Mouse (Mus musculus) hindbrain, embryonic 13.5 days (tissue): ENCODE data around the gene Slc50a1. TPM values are rescaled to one million over a fixed set of nuclear protein-coding genes. Genes with fewer than 3 reads are reported as not detected.
A peak's percentile ranks its signal among the peaks of the same experiment; 100 is the strongest.

ENCODE experiments used
- ATAC-seq: fragments of 200-750 bp; cut with Nextera tagmentation; 2 replicates; pipeline ENCODE4 v1.8.0; 2017; ENCODE audit warnings: moderate TSS enrichment; ENCODE audit not compliant: low FRiP score
- H3K27ac ChIP-seq: fragments of 300-500 bp; sonication (generic); 2 replicates; pipeline ENCODE4 v1.5.1; 2015; ENCODE audit warnings: inconsistent platforms, mild to moderate bottlenecking, moderate library complexity
- H3K27me3 ChIP-seq: fragments of 300-500 bp; sonication (generic); 2 replicates; pipeline ENCODE4 v1.6.1; 2015; ENCODE audit warnings: mild to moderate bottlenecking, inconsistent platforms
- H3K36me3 ChIP-seq: fragments of 300-500 bp; sonication (generic); 2 replicates; pipeline ENCODE4 v1.6.1; 2015; ENCODE audit warnings: mild to moderate bottlenecking, inconsistent platforms
- H3K4me1 ChIP-seq: fragments of 300-500 bp; sonication (generic); replicated peaks from 2 replicates; pipeline ENCODE4 v1.6.1; 2015; ENCODE audit warnings: inconsistent platforms
- H3K4me2 ChIP-seq: fragments of 300-500 bp; sonication (generic); 2 replicates; pipeline ENCODE4 v1.6.1; 2015; ENCODE audit warnings: inconsistent platforms, mild to moderate bottlenecking, moderate library complexity
- H3K4me3 ChIP-seq: fragments of 300-500 bp; sonication (generic); 2 replicates; pipeline ENCODE4 v1.5.1; 2015; ENCODE audit warnings: mild to moderate bottlenecking, inconsistent platforms
- H3K9ac ChIP-seq: fragments of 300-500 bp; sonication (generic); 2 replicates; pipeline ENCODE4 v1.6.1; 2015; ENCODE audit warnings: mild to moderate bottlenecking, inconsistent platforms
- H3K9me3 ChIP-seq: fragments of 300-500 bp; sonication (generic); 2 replicates; pipeline ENCODE4 v1.6.1; 2016; ENCODE audit warnings: inconsistent platforms
- WGBS: fragments of 180-500 bp; shearing (Covaris S2); methylation state at CpG from one replicate; pipeline ENCODE4 v1.1.7; 2015; 5-methylcytosine and 5-hydroxymethylcytosine counted together
- microRNA counts: library from miRNA; unstranded; fragments of <30 nt; microRNA quantifications from one replicate; lab custom pipeline; 2016
- microRNA-seq: library from miRNA; unstranded; fragments of <30 nt; microRNA quantifications from one replicate; pipeline ENCODE4, GENCODE M21; 2016
- polyA plus RNA-seq: library from polyadenylated mRNA; unstranded; fragments of >200 nt; fragmentation: Nextera tagmentation; extraction: Ambion mirVana; gene quantifications from 2 replicates; pipeline ENCODE4 v1.2.1, GENCODE M21; 2015

Gene Slc50a1
- polyA plus RNA-seq, 1 experiment from 2014 or later, result 38.0 TPM

- WGBS, result 2% methylated on average over 20 of the region's 21 CpGs
- H3K27me3 ChIP-seq, result 0 out of 2 replicates have a peak, but pooled peaks cover 8% of the 10 kb centered on the region
- peak within 1 kb of the TSS; percentile 68 for H3K4me2 ChIP-seq
- peak within 1 kb of the TSS; percentile 92 for H3K27ac ChIP-seq
- peak within 1 kb of the TSS; percentile 49 for H3K4me3 ChIP-seq
- H3K4me1 ChIP-seq, result peaks cover 62% of the 10 kb centered on the region
- peak; percentile 0 for ATAC-seq
- peak within 1 kb of the TSS; percentile 78 for H3K9ac ChIP-seq
- no peaks in the 10 kb centered on the region for H3K9me3 ChIP-seq
- H3K36me3 ChIP-seq, result peaks cover 7% of the 10 kb centered on the region
These were observed 43.5 kb downstream of the Slc50a1 start, which contains the start of gene Mtx1 for GRCm38 (mm10) chr3:89226900-89227299. TSS of gene Mtx1 (minus strand) at chr3:89227088.

DNA sequence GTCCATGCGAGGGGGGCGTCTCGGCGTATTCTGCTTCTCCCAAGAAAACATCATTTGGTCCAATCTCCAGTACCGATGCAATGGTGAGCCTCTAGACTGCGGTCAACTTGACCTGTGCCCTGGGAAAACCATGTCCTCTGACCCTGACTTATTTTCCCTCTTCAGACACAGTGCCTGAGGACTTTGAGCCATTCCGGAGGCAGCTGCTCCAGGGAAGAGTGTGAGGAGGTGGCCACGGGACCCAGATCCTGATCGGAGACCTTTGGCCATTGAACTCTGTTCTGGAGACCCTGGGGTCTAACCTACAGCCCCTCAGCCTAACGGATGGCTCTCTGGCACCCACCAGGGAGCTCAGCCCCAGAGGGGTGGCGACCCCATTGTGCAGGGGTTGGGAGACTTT lies 44.0 kb downstream of the Slc50a1 start:
- peak overlapping the region; percentile 49 for H3K4me3 ChIP-seq
- 8% methylated on average over 11 of the region's 11 CpGs for WGBS
- H3K27ac ChIP-seq, result peak overlapping the region; percentile 92
- peaks cover 11% of the 10 kb centered on the region for H3K36me3 ChIP-seq
- H3K4me1 ChIP-seq, result peaks cover 62% of the 10 kb centered on the region
- H3K9ac ChIP-seq, result peak overlapping the region; percentile 78
- H3K4me2 ChIP-seq, result peak overlapping the region; percentile 68
- no peak for ATAC-seq
- H3K9me3 ChIP-seq, result no peaks in the 10 kb centered on the region
- 0 out of 2 replicates have a peak, but pooled peaks cover 8% of the 10 kb centered on the region for H3K27me3 ChIP-seq

DNA sequence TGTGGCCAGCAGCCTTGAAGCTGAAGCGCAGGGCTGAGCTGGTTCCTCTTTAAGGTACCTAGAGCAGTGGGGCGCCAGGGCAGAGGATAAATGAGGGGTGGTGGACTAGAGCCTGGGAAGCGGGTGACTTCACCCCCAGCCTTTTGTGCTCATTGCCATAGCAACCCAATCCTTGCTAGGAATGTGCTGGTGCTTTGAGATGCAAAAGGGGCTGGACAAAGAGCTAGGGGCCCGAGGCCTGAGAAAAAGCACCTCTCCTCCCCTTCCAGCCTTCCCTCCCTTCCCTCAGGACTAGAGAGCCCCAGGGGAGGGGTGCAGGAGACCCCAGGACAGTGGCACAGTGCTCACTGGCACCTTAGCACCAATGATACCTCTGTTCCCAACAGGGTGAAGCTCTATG lies 44.5 kb downstream of the Slc50a1 start:
- peaks cover 12% of the 10 kb centered on the region for H3K36me3 ChIP-seq
- peak overlapping the region; percentile 68 for H3K4me2 ChIP-seq
- peak overlapping the region; percentile 49 for H3K4me3 ChIP-seq
- no peaks in the 10 kb centered on the region for H3K9me3 ChIP-seq
- peak overlapping the region; percentile 78 for H3K9ac ChIP-seq
- H3K27me3 ChIP-seq, result 0 out of 2 replicates have a peak, but pooled peaks cover 8% of the 10 kb centered on the region
- peak; percentile 68 for ATAC-seq
- WGBS, result 5% methylated on average over 4 of the region's 4 CpGs
- H3K27ac ChIP-seq, result peak overlapping the region; percentile 92
- peaks cover 64% of the 10 kb centered on the region for H3K4me1 ChIP-seq

GRCm38 (mm10) chr3:89225321-89225815 lies 45.0 kb downstream of the Slc50a1 start:
- Histone ChIP-seq H3K4me2 (peak overlapping the region; percentile 68), H3K4me1 (peaks cover 66% of the 10 kb centered on the region), H3K9me3 (no peaks in the 10 kb centered on the region), H3K9ac (peak overlapping the region; percentile 78), H3K36me3 (peaks cover 12% of the 10 kb centered on the region), H3K27ac (peak overlapping the region; percentile 92), H3K4me3 (peak overlapping the region; percentile 49), H3K27me3 (0 out of 2 replicates have a peak, but pooled peaks cover 8% of the 10 kb centered on the region)
- WGBS, result 25% methylated on average over 12 of the region's 12 CpGs
- no peak for ATAC-seq

DNA sequence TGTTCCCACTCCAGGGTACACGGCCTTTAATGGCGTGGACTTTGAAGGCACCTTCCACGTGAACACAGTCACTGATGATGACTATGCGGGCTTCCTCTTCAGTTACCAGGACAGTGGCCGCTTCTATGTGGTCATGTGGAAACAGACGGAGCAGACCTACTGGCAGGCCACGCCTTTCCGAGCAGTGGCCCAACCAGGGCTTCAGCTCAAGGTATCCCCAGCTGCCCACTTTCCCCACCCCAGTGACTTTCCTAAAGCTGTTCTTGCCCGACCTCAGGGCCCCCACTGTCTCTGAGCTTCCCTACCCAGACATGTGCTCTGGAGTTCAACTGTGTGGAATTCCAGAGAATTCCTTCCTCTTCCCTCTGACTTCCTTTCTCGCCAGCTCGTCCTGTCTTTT lies 45.6 kb downstream of the Slc50a1 start:
- Histone ChIP-seq H3K4me2 (peak overlapping the region; percentile 68), H3K4me3 (peak overlapping the region; percentile 49), H3K4me1 (peaks cover 72% of the 10 kb centered on the region), H3K9me3 (no peaks in the 10 kb centered on the region), H3K9ac (peak overlapping the region; percentile 78), H3K36me3 (peaks cover 12% of the 10 kb centered on the region), H3K27me3 (0 out of 2 replicates have a peak, but pooled peaks cover 8% of the 10 kb centered on the region), H3K27ac (peak overlapping the region; percentile 92)
- no peak for ATAC-seq
- WGBS, result 35% methylated on average over 11 of the region's 11 CpGs

DNA sequence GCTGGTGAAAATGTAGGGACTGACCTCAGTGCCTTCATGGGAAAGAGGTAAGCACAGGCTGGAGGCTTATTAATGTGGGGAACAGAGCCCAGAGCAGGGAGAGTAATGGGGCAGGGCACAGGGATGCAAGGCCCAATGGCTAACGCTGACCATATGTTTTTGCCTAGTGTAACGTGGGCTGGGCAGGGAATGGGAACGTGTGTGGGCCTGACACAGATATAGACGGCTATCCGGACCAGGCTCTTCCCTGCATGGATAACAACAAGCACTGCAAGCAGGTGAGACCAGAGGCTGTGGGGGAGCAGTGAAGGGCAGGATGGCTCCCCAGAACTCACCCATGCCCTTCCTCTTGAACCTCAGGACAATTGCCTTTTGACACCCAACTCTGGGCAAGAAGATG lies 49.2 kb downstream of the Slc50a1 start:
- H3K9ac ChIP-seq, result 0 out of 2 replicates have a peak overlapping the region, but pooled peaks have one; percentile 13
- H3K4me3 ChIP-seq, result no peak overlapping the region
- H3K4me1 ChIP-seq, result peaks cover 58% of the 10 kb centered on the region
- peaks cover 16% of the 10 kb centered on the region for H3K36me3 ChIP-seq
- ATAC-seq, result no peak
- WGBS, result 67% methylated on average over 5 of the region's 5 CpGs
- H3K9me3 ChIP-seq, result no peaks in the 10 kb centered on the region
- no peaks in the 10 kb centered on the region for H3K27me3 ChIP-seq
- H3K4me2 ChIP-seq, result no peak overlapping the region
- peak overlapping the region; percentile 18; the same call in 1 of the 2 replicates for H3K27ac ChIP-seq

- no peak for ATAC-seq
- Histone ChIP-seq H3K27me3 (no peaks in the 10 kb centered on the region), H3K4me2 (no peak overlapping the region), H3K9ac (peak overlapping the region; percentile 46), H3K36me3 (peaks cover 16% of the 10 kb centered on the region), H3K27ac (peak overlapping the region; percentile 30; the same call in 1 of the 2 replicates), H3K4me1 (peaks cover 58% of the 10 kb centered on the region), H3K4me3 (no peak overlapping the region), H3K9me3 (no peaks in the 10 kb centered on the region)
- 36% methylated on average over 8 of the region's 8 CpGs for WGBS
These were observed 50.8 kb downstream of the Slc50a1 start for GRCm38 (mm10) chr3:89219546-89219945.

DNA sequence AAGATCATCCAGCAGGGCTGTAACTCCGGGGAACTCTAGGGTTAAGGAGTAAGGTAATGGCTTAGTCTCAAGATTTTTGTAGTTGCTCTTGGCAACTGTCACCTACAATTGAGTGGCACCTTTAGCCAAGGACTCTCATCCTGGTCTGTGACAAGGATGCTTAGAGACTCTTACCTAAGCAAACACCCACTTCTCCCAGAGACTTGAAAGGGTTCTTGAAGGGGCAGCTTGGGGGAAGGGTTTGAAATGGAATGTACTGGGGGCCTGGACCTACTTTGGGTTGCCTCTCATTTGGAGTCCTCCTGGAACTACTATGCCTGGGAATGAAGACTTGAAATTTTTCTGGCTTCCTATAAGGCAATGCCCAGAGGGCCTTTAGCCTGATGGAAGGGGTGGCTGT lies 52.1 kb downstream of the Slc50a1 start:
- H3K27ac ChIP-seq, result 0 out of 2 replicates have a peak overlapping the region, but pooled peaks have one; percentile 9
- peaks cover 15% of the 10 kb centered on the region for H3K36me3 ChIP-seq
- H3K4me1 ChIP-seq, result peaks cover 50% of the 10 kb centered on the region
- no peak overlapping the region for H3K4me2 ChIP-seq
- 72% methylated on average over 1 of the region's 1 CpGs for WGBS
- no peaks in the 10 kb centered on the region for H3K27me3 ChIP-seq
- H3K4me3 ChIP-seq, result no peak overlapping the region
- no peak for ATAC-seq
- H3K9me3 ChIP-seq, result no peaks in the 10 kb centered on the region
- H3K9ac ChIP-seq, result 0 out of 2 replicates have a peak overlapping the region, but pooled peaks have one; percentile 39

MicroRNAs within 50 kb of the gene (microRNA counts, 519-probe panel; counts per million panel counts)
- microRNA mmu-miR-92b (lab: Ali Mortazavi, UCI), result 3,735 counts per million, percentile 53 among the panel's probes with 10 or more counts

Small RNA genes lying within 50 kb of the gene (microRNA-seq; reads per million reads assigned to microRNA genes)
- 4,817 reads per million, percentile 91 among the genes with 10 or more reads in this experiment for gene Mir92b

Other genes starting within 250 kb of the Slc50a1 start
- gene Rusc1, start 177.3 kb downstream of the Slc50a1 start, polyA plus RNA-seq, result 74.5 and 76.0 TPM in 2 replicates
- gene Gm43738, start 169.5 kb downstream of the Slc50a1 start, polyA plus RNA-seq, result not detected in 2 replicates
- 312 and 322 TPM in 2 replicates for gene Fdps, start 168.6 kb downstream of the Slc50a1 start, polyA plus RNA-seq
- 0.30 TPM in 1 of 2 replicates, not detected in the other for gene Pklr, start 134.4 kb downstream of the Slc50a1 start, polyA plus RNA-seq
- 33.5 and 35.1 TPM in 2 replicates for gene Hcn3, start 110.4 kb downstream of the Slc50a1 start, polyA plus RNA-seq
- gene Clk2, start 105.8 kb downstream of the Slc50a1 start, polyA plus RNA-seq, result 23.5 and 24.5 TPM in 2 replicates
- 127 and 130 TPM in 2 replicates for gene Scamp3, start 93.1 kb downstream of the Slc50a1 start, polyA plus RNA-seq
- gene Fam189b, start 87.4 kb downstream of the Slc50a1 start, polyA plus RNA-seq, result 29.9 and 30.0 TPM in 2 replicates
- 47.9 TPM in 2 replicates for gene Gba, start 67.6 kb downstream of the Slc50a1 start, polyA plus RNA-seq
- 53.5 and 60.7 TPM in 2 replicates for gene Thbs3, start 55.4 kb downstream of the Slc50a1 start, polyA plus RNA-seq
- gene Mtx1, start 43.5 kb downstream of the Slc50a1 start, polyA plus RNA-seq, result 161 and 166 TPM in 2 replicates
- 1.3 and 2.8 TPM in 2 replicates for gene Muc1, start 41.5 kb downstream of the Slc50a1 start, polyA plus RNA-seq
- gene Krtcap2, start 24.6 kb downstream of the Slc50a1 start, polyA plus RNA-seq, result 205 and 209 TPM in 2 replicates
- 64.3 and 68.1 TPM in 2 replicates for gene Trim46, start 24.3 kb downstream of the Slc50a1 start, polyA plus RNA-seq
- gene Dpm3, start 11.2 kb downstream of the Slc50a1 start, polyA plus RNA-seq, result 74.4 and 76.2 TPM in 2 replicates
- 12.1 and 12.4 TPM in 2 replicates for gene Efna1, start 10.6 kb upstream of the Slc50a1 start, polyA plus RNA-seq
- gene Efna3, start 52.4 kb upstream of the Slc50a1 start, polyA plus RNA-seq, result 46.8 and 49.7 TPM in 2 replicates
- gene Efna4, start 67.5 kb upstream of the Slc50a1 start, polyA plus RNA-seq, result 8.6 and 9.8 TPM in 2 replicates
- gene Adam15, start 79.4 kb upstream of the Slc50a1 start, polyA plus RNA-seq, result 41.5 and 47.0 TPM in 2 replicates
- 0.14 and 0.17 TPM in 2 replicates for gene Dcst2, start 91.4 kb upstream of the Slc50a1 start, polyA plus RNA-seq
- 1.1 and 1.3 TPM in 2 replicates for gene Dcst1, start 94.7 kb upstream of the Slc50a1 start, polyA plus RNA-seq
- 0.70 and 0.73 TPM in 2 replicates for gene Zbtb7b, start 124.2 kb upstream of the Slc50a1 start, polyA plus RNA-seq
- gene Lenep, start 132.2 kb upstream of the Slc50a1 start, polyA plus RNA-seq, result 1.1 and 1.4 TPM in 2 replicates
- gene Flad1, start 141.3 kb upstream of the Slc50a1 start, polyA plus RNA-seq, result 38.5 and 39.3 TPM in 2 replicates
- gene Cks1b, start 147.8 kb upstream of the Slc50a1 start, polyA plus RNA-seq, result 116 and 121 TPM in 2 replicates
- gene Shc1, start 147.9 kb upstream of the Slc50a1 start, polyA plus RNA-seq, result 24.3 and 24.4 TPM in 2 replicates
- 38.7 and 42.0 TPM in 2 replicates for gene Pygo2, start 159.6 kb upstream of the Slc50a1 start, polyA plus RNA-seq
- gene Pbxip1, start 166.1 kb upstream of the Slc50a1 start, polyA plus RNA-seq, result 19.4 and 20.4 TPM in 2 replicates
- 101 and 105 TPM in 2 replicates for gene Pmvk, start 184.0 kb upstream of the Slc50a1 start, polyA plus RNA-seq
- gene Kcnn3, start 249.6 kb upstream of the Slc50a1 start, polyA plus RNA-seq, result 5.1 and 6.6 TPM in 2 replicates